In the genomic region with DNA sequence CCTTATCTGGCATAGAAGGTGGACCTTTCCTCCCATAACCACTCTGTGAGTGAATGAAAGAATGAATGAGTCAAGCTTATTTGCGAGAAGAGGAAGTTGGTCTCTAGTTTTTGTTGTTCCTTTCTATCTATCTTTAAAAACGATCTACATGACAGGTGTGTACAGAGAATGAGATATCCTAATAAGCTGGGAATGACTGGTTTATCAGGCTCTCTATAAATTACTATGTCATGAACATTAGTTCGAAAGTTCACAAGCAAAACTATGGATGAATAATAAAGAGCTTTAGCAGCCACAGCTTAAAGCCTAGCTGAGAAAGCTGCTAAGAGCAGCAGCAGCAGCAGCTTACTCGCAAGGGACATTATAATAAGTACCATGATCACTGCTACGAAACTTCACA, we compare ENCODE assay signal across 23 mouse cellular contexts.
DNase-seq lines count a peak whose midpoint lies in the region; ATAC-seq and TF ChIP-seq lines count a peak whose summit lies in the region.
"Had no signal": no experiment of that assay in that cellular context is flagged by ENCODE, and none has a peak within 500 bp of the region (broad histone marks: within the 10 kb centered on the region; RNA-seq: fewer than 3 reads in every experiment).

No protein-coding gene starts in this region.

- no peak for TF ChIP-seq POLR2A in brain, embryonic 14.5 days (IDR thresholded peaks at IDR 0.05; ENCODE audit: borderline replicate concordance, extremely low read depth, insufficient read depth, insufficient read length, poor library complexity, severe bottlenecking)

- peak overlapping the region; percentile 55 for H3K4me2 ChIP-seq in heart, embryonic 14.5 days (ENCODE audit: low read length)
- peak overlapping the region; percentile 40 for H3K4me2 ChIP-seq in intestine, postnatal 0 days (replicated peaks; ENCODE audit: low read depth)
- H3K4me2 ChIP-seq in lung, postnatal 0 days (replicated peaks; ENCODE audit: low read depth, low read length): no peak overlapping the region
- H3K4me2 ChIP-seq: embryonic facial prominence, embryonic 15.5 days; hindbrain, embryonic 15.5 days had no signal

- H3K4me3 ChIP-seq in heart, embryonic 10.5 days: 0 out of 2 replicates have a peak overlapping the region, but pooled peaks have one; percentile 24
- H3K4me3 ChIP-seq in heart, embryonic 14.5 days (ENCODE audit: control insufficient read depth in 1 of 2, insufficient read depth in 1 of 2, low read depth in 1 of 2, low read length in 2 of 2): no peak overlapping the region
- H3K4me3 ChIP-seq in intestine, postnatal 0 days (ENCODE audit: low read depth, low read length): no peak overlapping the region
- H3K4me3 ChIP-seq in lung, postnatal 0 days (ENCODE audit: low read depth, low read length): no peak overlapping the region
- H3K4me3 ChIP-seq: embryonic facial prominence, embryonic 15.5 days; erythroblast, embryonic 14.5 days; forebrain, embryonic 10.5 days; hindbrain, embryonic 15.5 days had no signal

- intact Hi-C loops in heart, postnatal 36 days (cut with DNase I): no loop called here
- intact Hi-C loops in heart, postnatal 14 days (cut with DNase I): no loop called here

- no peak for TF ChIP-seq CTCF in brain, embryonic 14.5 days (IDR thresholded peaks at IDR 0.05; ENCODE audit: borderline replicate concordance, extremely low read depth, insufficient read depth, insufficient read length)
- no peak for TF ChIP-seq CTCF in intestine, postnatal 0 days (IDR thresholded peaks at IDR 0.05; ENCODE audit: low read depth)
- TF ChIP-seq CTCF in lung, postnatal 0 days (IDR thresholded peaks at IDR 0.05): no peak

- H3K4me1 ChIP-seq in heart, embryonic 10.5 days: peaks cover 38% of the 10 kb centered on the region
- peaks cover 15 to 29% of the 10 kb centered on the region in 2 experiments for H3K4me1 ChIP-seq in heart, embryonic 14.5 days (ENCODE audit: control insufficient read depth in 2 of 2, insufficient read depth in 2 of 2, low read length in 2 of 2)
- no peaks in the 10 kb centered on the region for H3K4me1 ChIP-seq in intestine, postnatal 0 days (replicated peaks; ENCODE audit: control insufficient read depth, insufficient read depth, low read length)
- no peaks in the 10 kb centered on the region for H3K4me1 ChIP-seq in lung, postnatal 0 days (ENCODE audit: insufficient read depth, low read depth, low read length)
- H3K4me1 ChIP-seq: embryonic facial prominence, embryonic 15.5 days; hindbrain, embryonic 15.5 days had no signal

- no peak for TF ChIP-seq EP300 in lung, postnatal 0 days (IDR thresholded peaks at IDR 0.05)

- WGBS in heart, embryonic 10.5 days: 52% methylated on average over 5 of the region's 5 CpGs
- WGBS in heart, embryonic 14.5 days: 39% methylated on average over 5 of the region's 5 CpGs
- 22% methylated on average over 5 of the region's 5 CpGs for WGBS in intestine, postnatal 0 days
- 27% methylated on average over 5 of the region's 5 CpGs for WGBS in lung, postnatal 0 days

- no peaks in the 10 kb centered on the region for H3K27me3 ChIP-seq in heart, embryonic 10.5 days (ENCODE audit: insufficient read depth, poor library complexity, severe bottlenecking)
- H3K27me3 ChIP-seq in heart, embryonic 14.5 days (ENCODE audit: control insufficient read depth, insufficient read depth, low read length): no peaks in the 10 kb centered on the region
- H3K27me3 ChIP-seq in intestine, postnatal 0 days (replicated peaks; ENCODE audit: control insufficient read depth, insufficient read depth, low read length): no peaks in the 10 kb centered on the region
- H3K27me3 ChIP-seq in lung, postnatal 0 days (replicated peaks; ENCODE audit: insufficient read depth, low read length): no peaks in the 10 kb centered on the region
- H3K27me3 ChIP-seq: embryonic facial prominence, embryonic 15.5 days; hindbrain, embryonic 15.5 days had no signal

- DNase-seq in heart, embryonic 10.5 days (ENCODE audit: low spot score): no peak
- no peak for DNase-seq in heart, postnatal 36 days
- no peak for DNase-seq in heart, postnatal 14 days
- DNase-seq in brain, embryonic 14.5 days (ENCODE audit: low read depth): peak; percentile 3
- DNase-seq in lung, postnatal 0 days (ENCODE audit: low spot score): no peak
- no peak for DNase-seq in gastrocnemius, adult 18-20 months (ENCODE audit: low spot score)
- DNase-seq: adrenal gland, adult 8-10 months; adrenal gland, postnatal 36 days; B cell, adult 2 months; cerebellum, adult 11 months; cerebellum, adult 8-10 months; cerebellum, postnatal 14 days; gastrocnemius, postnatal 36 days; heart, adult 18-20 months; kidney, adult 8-10 months had no signal

- H3K27ac ChIP-seq in heart, embryonic 10.5 days: 0 out of 2 replicates have a peak overlapping the region, but pooled peaks have one; percentile 13
- peak overlapping the region in 1 of 2 experiments; percentile 7; a peak in 1 of 4 replicates for H3K27ac ChIP-seq in heart, embryonic 14.5 days (replicated peaks in 1 of 2; ENCODE audit: control insufficient read depth in 1 of 2, insufficient read depth in 1 of 2, low read depth in 2 of 2, low read length in 2 of 2)
- no peak overlapping the region for H3K27ac ChIP-seq in intestine, postnatal 0 days (ENCODE audit: low read depth, low read length)
- H3K27ac ChIP-seq in lung, postnatal 0 days (ENCODE audit: low read length): no peak overlapping the region
- H3K27ac ChIP-seq: embryonic facial prominence, embryonic 15.5 days; forebrain, embryonic 10.5 days; hindbrain, embryonic 15.5 days had no signal

- H3K36me3 ChIP-seq in heart, embryonic 10.5 days: no peaks in the 10 kb centered on the region
- H3K36me3 ChIP-seq in heart, embryonic 14.5 days (ENCODE audit: control insufficient read depth, insufficient read depth, low read length): no peaks in the 10 kb centered on the region
- H3K36me3 ChIP-seq in intestine, postnatal 0 days (ENCODE audit: control insufficient read depth, insufficient read depth): no peaks in the 10 kb centered on the region
- H3K36me3 ChIP-seq in lung, postnatal 0 days (ENCODE audit: insufficient read depth, low read length): no peaks in the 10 kb centered on the region
- H3K36me3 ChIP-seq: embryonic facial prominence, embryonic 15.5 days; forebrain, embryonic 10.5 days; G1E; hindbrain, embryonic 15.5 days had no signal

- no peak for ATAC-seq in heart, embryonic 14.5 days (ENCODE audit: insufficient number of reproducible peaks, insufficient read depth, low FRiP score, low read depth)
- peak; percentile 33; the same call in 1 of the 2 replicates for ATAC-seq in intestine, postnatal 0 days
- no peak for ATAC-seq in lung, postnatal 0 days
- ATAC-seq: CD4-positive, CD25-positive, alpha-beta regulatory T cell, adult 4 months had no signal

- no peak overlapping the region for H3K9ac ChIP-seq in heart, embryonic 14.5 days (ENCODE audit: low read length)
- H3K9ac ChIP-seq in intestine, postnatal 0 days (ENCODE audit: low read depth, low read length): no peak overlapping the region
- H3K9ac ChIP-seq in lung, postnatal 0 days (replicated peaks; ENCODE audit: low read depth): no peak overlapping the region
- H3K9ac ChIP-seq: embryonic facial prominence, embryonic 15.5 days; hindbrain, embryonic 15.5 days had no signal

- H3K9me3 ChIP-seq in heart, embryonic 10.5 days: no peaks in the 10 kb centered on the region
- no peaks in the 10 kb centered on the region for H3K9me3 ChIP-seq in heart, embryonic 14.5 days (ENCODE audit: control insufficient read depth, low read length)
- no peaks in the 10 kb centered on the region for H3K9me3 ChIP-seq in intestine, postnatal 0 days (ENCODE audit: control insufficient read depth)
- H3K9me3 ChIP-seq in lung, postnatal 0 days (ENCODE audit: low read length): no peaks in the 10 kb centered on the region
- H3K9me3 ChIP-seq: embryonic facial prominence, embryonic 15.5 days; forebrain, embryonic 10.5 days; G1E; hindbrain, embryonic 15.5 days had no signal
